Comparison of ENCODE assay signal across 7 mouse cellular contexts in genomic region chr5:66101577-66101976, GRCm38 (mm10).
DNase-seq lines count a peak whose midpoint lies in the region; ATAC-seq and TF ChIP-seq lines count a peak whose summit lies in the region.

No protein-coding gene starts in this region.

- H3K36me3 ChIP-seq in limb, embryonic 14.5 days (ENCODE audit: control insufficient read depth, insufficient read depth, low read length), result no peaks in the 10 kb centered on the region
- H3K36me3 ChIP-seq in limb, embryonic 10.5 days, result no peaks in the 10 kb centered on the region
- no peaks in the 10 kb centered on the region for H3K36me3 ChIP-seq in ES-Bruce4 (ENCODE audit: control insufficient read depth, insufficient read depth, low read length, poor library complexity, severe bottlenecking)

- no peak for TF ChIP-seq EP300 in ES-Bruce4 (IDR thresholded peaks at IDR 0.05; ENCODE audit: insufficient read depth, low read depth, low read length)

- 82% methylated on average over 3 of the region's 3 CpGs for WGBS in limb, embryonic 14.5 days
- 75% methylated on average over 3 of the region's 3 CpGs for WGBS in limb, embryonic 10.5 days

- H3K4me1 ChIP-seq in limb, embryonic 14.5 days (ENCODE audit: control insufficient read depth, insufficient read depth, low read length), result no peaks in the 10 kb centered on the region
- H3K4me1 ChIP-seq in limb, embryonic 10.5 days, result peaks cover 5% of the 10 kb centered on the region; the same call in 1 of the 2 replicates
- H3K4me1 ChIP-seq in ES-Bruce4 (ENCODE audit: control insufficient read depth, insufficient read depth, low read length), result no peaks in the 10 kb centered on the region
- H3K4me1 ChIP-seq in bone marrow macrophage, adult 2 months (ENCODE audit: control insufficient read depth, insufficient read depth, low read length), result peaks cover 55% of the 10 kb centered on the region

- TF ChIP-seq CTCF in ES-Bruce4 (IDR thresholded peaks at IDR 0.05; ENCODE audit: low read depth, low read length), result peak; percentile 47
- TF ChIP-seq CTCF in bone marrow macrophage, adult 2 months (IDR thresholded peaks at IDR 0.05; ENCODE audit: low read depth, low read length), result peak; percentile 36; the same call in 1 of the 2 replicates

- no peak overlapping the region for H3K9ac ChIP-seq in limb, embryonic 14.5 days (ENCODE audit: low read depth, low read length, severe bottlenecking)
- no peak overlapping the region for H3K9ac ChIP-seq in ES-Bruce4 (ENCODE audit: low read depth, poor library complexity, severe bottlenecking)

- H3K27me3 ChIP-seq in limb, embryonic 14.5 days (ENCODE audit: control insufficient read depth, insufficient read depth, low read length), result no peaks in the 10 kb centered on the region
- H3K27me3 ChIP-seq in limb, embryonic 10.5 days (ENCODE audit: low read depth, poor library complexity, severe bottlenecking), result no peaks in the 10 kb centered on the region
- no peaks in the 10 kb centered on the region for H3K27me3 ChIP-seq in ES-Bruce4 (ENCODE audit: control insufficient read depth, insufficient read depth, low read length, poor library complexity, severe bottlenecking)

- no peak overlapping the region for H3K4me2 ChIP-seq in limb, embryonic 14.5 days (replicated peaks; ENCODE audit: low read depth, low read length, severe bottlenecking)

- 0 out of 2 replicates have a peak overlapping the region, but pooled peaks have one; percentile 13 for H3K27ac ChIP-seq in limb, embryonic 14.5 days (replicated peaks; ENCODE audit: low read depth, low read length)
- H3K27ac ChIP-seq in limb, embryonic 10.5 days, result no peak overlapping the region
- H3K27ac ChIP-seq in ES-Bruce4 (ENCODE audit: insufficient read depth, low read length), result no peak overlapping the region
- 0 out of 2 replicates have a peak overlapping the region, but pooled peaks have one; percentile 4 for H3K27ac ChIP-seq in bone marrow macrophage, adult 2 months (ENCODE audit: insufficient read depth, low read depth, low read length)

- no peak for DNase-seq in limb, embryonic 14.5 days (ENCODE audit: low spot score)
- no peak for DNase-seq in limb, embryonic 10.5 days (ENCODE audit: low spot score)
- DNase-seq in frontal cortex, adult 2 months (ENCODE audit: extremely low spot score in 1 of 2, low spot score in 1 of 2), result no peak

- no peaks in the 10 kb centered on the region for H3K9me3 ChIP-seq in limb, embryonic 14.5 days (ENCODE audit: control insufficient read depth, low read length)
- no peaks in the 10 kb centered on the region for H3K9me3 ChIP-seq in limb, embryonic 10.5 days (replicated peaks)
- no peaks in the 10 kb centered on the region for H3K9me3 ChIP-seq in ES-Bruce4 (replicated peaks; ENCODE audit: control insufficient read depth, insufficient read depth, low read length, poor library complexity, severe bottlenecking)

- no peak overlapping the region for H3K4me3 ChIP-seq in limb, embryonic 14.5 days (replicated peaks; ENCODE audit: low read length)
- H3K4me3 ChIP-seq in limb, embryonic 10.5 days, result no peak overlapping the region
- H3K4me3 ChIP-seq in ES-Bruce4 (ENCODE audit: low read depth, low read length), result no peak overlapping the region
- H3K4me3 ChIP-seq in bone marrow macrophage, adult 2 months (ENCODE audit: insufficient read depth, low read length), result no peak overlapping the region

- no peak for ATAC-seq in limb, embryonic 14.5 days (ENCODE audit: low FRiP score, low read depth)
- ATAC-seq in megakaryocyte progenitor cell, adult 5-6 weeks (replicated peaks; ENCODE audit: poor library complexity), result 0 out of 2 replicates have a peak, but pooled peaks have one; percentile 30
- ATAC-seq in erythroid progenitor cell, adult 5-6 weeks (replicated peaks; ENCODE audit: low FRiP score, poor library complexity, severe bottlenecking), result no peak

- TF ChIP-seq POLR2A in limb, embryonic 14.5 days (IDR thresholded peaks at IDR 0.05; ENCODE audit: borderline replicate concordance, extremely low read depth, insufficient read depth, insufficient read length), result no peak
- no peak for TF ChIP-seq POLR2A in ES-Bruce4 (IDR thresholded peaks at IDR 0.05; ENCODE audit: insufficient read depth, low read length)
- TF ChIP-seq POLR2A in bone marrow macrophage, adult 2 months (IDR thresholded peaks at IDR 0.05; ENCODE audit: borderline replicate concordance, low read depth, low read length), result no peak

Comparison
In these comparisons a context has a peak if more than half of its experiments do, and no peak if none do; other contexts are left out.
1. H3K27ac ChIP-seq: peak in limb, embryonic 14.5 days (single experiment) and bone marrow macrophage, adult 2 months (single experiment); none in limb, embryonic 10.5 days (single experiment) and ES-Bruce4 (single experiment).